Mouse (Mus musculus) kidney, embryonic 16.5 days (tissue): Measurements from ENCODE around the gene Ahsa1. TPM values are rescaled to one million over a fixed set of nuclear protein-coding genes. Genes with fewer than 3 reads are reported as not detected.

ENCODE experiments used
- microRNA-seq: library from miRNA; unstranded; fragments of <30 nt; microRNA quantifications from one replicate; pipeline ENCODE4, GENCODE M21; 2016
- polyA plus RNA-seq: library from polyadenylated mRNA; unstranded; fragments of >200 nt; fragmentation: Nextera tagmentation; extraction: Ambion mirVana; gene quantifications from 2 replicates; pipeline ENCODE4 v1.2.1, GENCODE M21; 2015

Ahsa1 gene
- polyA plus RNA-seq, 1 experiment from 2014 or later, result 246 TPM

Small RNAs within 50 kb of the gene (microRNA-seq; reads per million reads assigned to microRNA genes)
- not detected for gene Gm47293

Other genes starting within 250 kb of the Ahsa1 start
- gene Tmem63c, start 245.1 kb upstream of the Ahsa1 start, polyA plus RNA-seq, result 0.04 and 0.30 TPM in 2 replicates
- 0.35 and 0.73 TPM in 2 replicates for gene Ngb, start 163.9 kb upstream of the Ahsa1 start, polyA plus RNA-seq
- 59.8 and 60.4 TPM in 2 replicates for gene Gstz1, start 119.3 kb upstream of the Ahsa1 start, polyA plus RNA-seq
- gene Pomt2, start 118.5 kb upstream of the Ahsa1 start, polyA plus RNA-seq, result 20.3 and 20.7 TPM in 2 replicates
- gene Samd15, start 66.8 kb upstream of the Ahsa1 start, polyA plus RNA-seq, result 0.66 and 1.2 TPM in 2 replicates
- 2.0 and 2.5 TPM in 2 replicates for gene Tmed8, start 66.0 kb upstream of the Ahsa1 start, polyA plus RNA-seq
- 0.60 and 0.67 TPM in 2 replicates for gene Noxred1, start 27.7 kb upstream of the Ahsa1 start, polyA plus RNA-seq
- gene Vipas39, start 223 bp upstream of the Ahsa1 start, polyA plus RNA-seq, result 52.2 and 53.7 TPM in 2 replicates
- 0.76 and 1.0 TPM in 2 replicates for gene Ism2, start 33.2 kb downstream of the Ahsa1 start, polyA plus RNA-seq
- 84.9 and 86.9 TPM in 2 replicates for gene Sptlc2, start 121.9 kb downstream of the Ahsa1 start, polyA plus RNA-seq
- gene Slirp, start 177.4 kb downstream of the Ahsa1 start, polyA plus RNA-seq, result 252 and 265 TPM in 2 replicates
- gene Alkbh1, start 177.5 kb downstream of the Ahsa1 start, polyA plus RNA-seq, result 59.8 and 63.9 TPM in 2 replicates
- gene Snw1, start 205.8 kb downstream of the Ahsa1 start, polyA plus RNA-seq, result 136 and 142 TPM in 2 replicates
- not detected in 2 replicates for gene Gm5788, start 228.2 kb downstream of the Ahsa1 start, polyA plus RNA-seq
- gene Gm8300, start 247.8 kb downstream of the Ahsa1 start, polyA plus RNA-seq, result not detected in 2 replicates